Mouse (Mus musculus) kidney, postnatal 0 days (tissue): ENCODE results near the gene Ubxn11. TPM values are rescaled to one million over a fixed set of nuclear protein-coding genes. Genes with fewer than 3 reads are reported as not detected.
A peak's percentile ranks its signal among the peaks of the same experiment; 100 is the strongest.

Source experiments
- ATAC-seq: fragments of 200-750 bp; cut with Nextera tagmentation; replicated peaks from 2 replicates; pipeline ENCODE4 v1.8.0; 2017; ENCODE audit warnings: low read depth, moderate number of reproducible peaks, moderate TSS enrichment, moderate library complexity; ENCODE audit not compliant: low FRiP score
- DNase-seq: peaks from one replicate; pipeline ENCODE4 v3.0.0-alpha.2; 2016; ENCODE audit warnings: low spot score
- H3K27ac ChIP-seq: fragments of 300-500 bp; sonication (generic); 2 replicates; pipeline ENCODE4 v1.5.1; 2014; ENCODE audit warnings: mild to moderate bottlenecking
- H3K27me3 ChIP-seq: fragments of 300-500 bp; sonication (generic); 2 replicates; pipeline ENCODE4 v1.6.1; 2014; ENCODE audit warnings: low read length, mixed read lengths; ENCODE audit not compliant: insufficient read depth
- H3K36me3 ChIP-seq: fragments of 300-500 bp; sonication (generic); 2 replicates; pipeline ENCODE4 v1.6.1; 2014; ENCODE audit warnings: low read length, mixed read lengths; ENCODE audit not compliant: insufficient read depth
- H3K4me1 ChIP-seq: fragments of 300-500 bp; sonication (generic); replicated peaks from 2 replicates; pipeline ENCODE4 v1.6.1; 2014; ENCODE audit warnings: antibody characterized with exemption, low read length, mixed read lengths; ENCODE audit not compliant: insufficient read depth
- H3K4me2 ChIP-seq: fragments of 300-500 bp; sonication (generic); 2 replicates; pipeline ENCODE4 v1.6.1; 2014; ENCODE audit warnings: mild to moderate bottlenecking, low read length, moderate library complexity, mixed read lengths
- H3K4me3 ChIP-seq: fragments of 300-500 bp; sonication (generic); replicated peaks from 2 replicates; pipeline ENCODE4 v1.5.1; 2014; ENCODE audit warnings: low read depth, low read length
- H3K9ac ChIP-seq: fragments of 300-500 bp; sonication (generic); 2 replicates; pipeline ENCODE4 v1.6.1; 2014; ENCODE audit warnings: low read depth, low read length
- H3K9me3 ChIP-seq: fragments of 300-500 bp; sonication (generic); replicated peaks from 2 replicates; pipeline ENCODE4 v1.6.1; 2016; ENCODE audit warnings: low read length, inconsistent platforms, mixed read lengths
- CTCF ChIP-seq: IDR thresholded peaks from 2 replicates; pipeline ENCODE4 v1.5.1; 2016; ENCODE audit warnings: antibody characterized with exemption, low read depth, mild to moderate bottlenecking, moderate library complexity
- WGBS: fragments of 180-500 bp; shearing (Covaris S2); extraction: QIAGEN DNeasy Blood & Tissue Kit; methylation state at CpG from one replicate; pipeline ENCODE4 v1.1.7; 2014; 5-methylcytosine and 5-hydroxymethylcytosine counted together
- polyA plus RNA-seq: library from polyadenylated mRNA; unstranded; fragments of >200 nt; fragmentation: Nextera tagmentation; extraction: Ambion mirVana; gene quantifications from 2 replicates; pipeline ENCODE4 v1.2.1, GENCODE M21; 2015

Ubxn11 gene
- polyA plus RNA-seq, 1 experiment from 2014 or later = 7.8 TPM

DNA sequence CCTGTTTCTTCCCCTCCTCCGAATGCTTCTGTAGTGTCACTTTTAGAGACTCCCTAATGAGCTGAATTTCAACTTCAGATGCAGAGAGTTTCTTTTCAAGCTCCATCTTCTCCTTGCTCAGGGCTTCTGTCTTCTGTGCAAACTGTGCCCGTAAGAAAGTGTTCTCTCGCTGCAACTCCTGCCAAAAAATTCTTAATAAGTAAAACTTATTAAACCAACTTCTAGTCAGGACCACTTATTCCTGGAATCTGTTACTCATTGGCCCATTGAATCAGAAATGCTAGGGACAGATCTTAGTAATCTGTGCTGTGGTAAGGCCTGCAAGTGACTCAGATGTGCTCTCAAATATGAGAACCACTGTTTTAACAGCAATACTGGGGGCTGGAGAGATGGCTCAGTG is 49.7 kb downstream of the Ubxn11 start:
- DNase-seq = no peak
- H3K27me3 ChIP-seq = no peaks in the 10 kb centered on the region
- no peak overlapping the region for H3K9ac ChIP-seq
- H3K4me3 ChIP-seq = no peak overlapping the region
- TF ChIP-seq CTCF = no peak
- 0 out of 2 replicates have a peak, but pooled peaks cover 19% of the 10 kb centered on the region for H3K36me3 ChIP-seq
- H3K9me3 ChIP-seq = no peaks in the 10 kb centered on the region
- no peak for ATAC-seq
- no peak overlapping the region for H3K4me2 ChIP-seq
- 78% methylated on average over 3 of the region's 3 CpGs for WGBS
- no peak overlapping the region for H3K27ac ChIP-seq
- H3K4me1 ChIP-seq = no peaks in the 10 kb centered on the region

DNA sequence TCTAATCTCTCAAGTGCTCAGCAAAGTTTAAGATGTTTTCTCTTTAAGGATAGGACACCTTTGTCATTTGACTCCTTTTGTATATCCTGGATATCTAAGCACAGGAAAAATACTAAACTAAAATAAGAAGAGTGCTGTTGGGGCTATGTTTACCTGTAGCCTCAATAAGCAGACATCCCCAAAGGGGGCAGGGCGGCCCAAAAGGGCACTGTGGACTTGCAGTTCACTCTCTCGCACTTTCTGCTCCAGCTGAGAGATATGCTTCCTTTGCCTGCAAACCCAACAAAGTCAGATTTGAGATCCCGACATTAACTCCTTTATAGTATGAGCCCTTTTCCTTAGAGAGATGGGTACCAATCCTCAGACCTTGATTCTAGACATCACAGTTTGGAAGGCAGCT is 51.3 kb downstream of the Ubxn11 start:
- Histone ChIP-seq H3K36me3 (0 out of 2 replicates have a peak, but pooled peaks cover 12% of the 10 kb centered on the region), H3K4me1 (no peaks in the 10 kb centered on the region; the same call in 1 of the 2 replicates), H3K9me3 (no peaks in the 10 kb centered on the region), H3K9ac (no peak overlapping the region), H3K27ac (no peak overlapping the region), H3K27me3 (no peaks in the 10 kb centered on the region), H3K4me2 (no peak overlapping the region), H3K4me3 (no peak overlapping the region)
- no peak for ATAC-seq
- WGBS = 95% methylated on average over 3 of the region's 3 CpGs
- no peak for DNase-seq
- TF ChIP-seq CTCF = no peak

DNA sequence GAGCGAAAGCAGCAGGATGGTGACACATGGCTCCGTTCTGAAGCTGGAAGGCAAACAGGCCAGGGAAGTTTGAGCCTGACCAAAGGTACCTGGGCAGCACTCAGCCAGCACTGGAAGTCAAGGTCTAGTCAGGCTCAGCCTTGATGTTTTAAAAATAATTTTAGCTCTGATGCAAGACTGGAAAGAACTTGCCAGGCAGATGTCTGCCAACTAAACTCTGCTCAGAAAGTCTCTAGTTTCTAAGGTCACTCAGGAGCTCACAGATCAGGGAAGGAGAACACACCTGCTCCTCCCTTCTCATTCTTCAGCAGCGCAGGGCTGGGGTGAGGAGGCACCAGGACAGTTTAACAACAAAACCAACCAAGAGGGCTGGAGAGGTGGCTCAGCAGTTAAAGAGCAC is 52.0 kb downstream of the Ubxn11 start:
- no peak overlapping the region for H3K27ac ChIP-seq
- WGBS = 86% methylated on average over 3 of the region's 3 CpGs
- no peak overlapping the region for H3K4me2 ChIP-seq
- H3K4me3 ChIP-seq = no peak overlapping the region
- no peaks in the 10 kb centered on the region; the same call in 1 of the 2 replicates for H3K4me1 ChIP-seq
- DNase-seq = no peak
- no peak for ATAC-seq
- H3K9me3 ChIP-seq = no peaks in the 10 kb centered on the region
- no peaks in the 10 kb centered on the region for H3K27me3 ChIP-seq
- 0 out of 2 replicates have a peak, but pooled peaks cover 7% of the 10 kb centered on the region for H3K36me3 ChIP-seq
- no peak overlapping the region for H3K9ac ChIP-seq
- no peak for TF ChIP-seq CTCF

DNA sequence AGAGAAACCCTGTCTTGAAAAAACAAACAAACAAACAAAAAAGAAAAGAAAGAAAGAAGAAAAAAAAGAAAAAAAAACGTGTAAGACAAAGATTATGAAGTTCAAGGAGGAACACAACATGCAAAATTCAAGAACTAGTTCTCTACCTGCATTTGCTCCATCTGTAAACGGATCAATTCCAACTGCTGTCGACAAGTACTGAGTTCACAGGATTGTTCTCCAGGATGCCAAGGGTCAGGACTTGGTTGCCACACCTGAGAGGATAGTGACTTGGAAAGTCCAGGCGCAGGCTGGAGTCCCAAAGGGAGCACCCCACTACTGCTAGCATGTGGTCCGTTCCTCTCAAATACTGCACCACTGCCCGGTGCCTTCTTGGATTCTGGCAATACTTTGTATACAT is 53.2 kb downstream of the Ubxn11 start:
- H3K9me3 ChIP-seq = no peaks in the 10 kb centered on the region
- DNase-seq = no peak
- no peaks in the 10 kb centered on the region for H3K27me3 ChIP-seq
- no peak overlapping the region for H3K4me2 ChIP-seq
- 0 out of 2 replicates have a peak, but pooled peaks cover 7% of the 10 kb centered on the region for H3K36me3 ChIP-seq
- no peak for ATAC-seq
- WGBS = 93% methylated on average over 6 of the region's 6 CpGs
- H3K9ac ChIP-seq = no peak overlapping the region
- H3K4me3 ChIP-seq = no peak overlapping the region
- no peak overlapping the region for H3K27ac ChIP-seq
- no peaks in the 10 kb centered on the region; the same call in 1 of the 2 replicates for H3K4me1 ChIP-seq
- no peak for TF ChIP-seq CTCF

DNA sequence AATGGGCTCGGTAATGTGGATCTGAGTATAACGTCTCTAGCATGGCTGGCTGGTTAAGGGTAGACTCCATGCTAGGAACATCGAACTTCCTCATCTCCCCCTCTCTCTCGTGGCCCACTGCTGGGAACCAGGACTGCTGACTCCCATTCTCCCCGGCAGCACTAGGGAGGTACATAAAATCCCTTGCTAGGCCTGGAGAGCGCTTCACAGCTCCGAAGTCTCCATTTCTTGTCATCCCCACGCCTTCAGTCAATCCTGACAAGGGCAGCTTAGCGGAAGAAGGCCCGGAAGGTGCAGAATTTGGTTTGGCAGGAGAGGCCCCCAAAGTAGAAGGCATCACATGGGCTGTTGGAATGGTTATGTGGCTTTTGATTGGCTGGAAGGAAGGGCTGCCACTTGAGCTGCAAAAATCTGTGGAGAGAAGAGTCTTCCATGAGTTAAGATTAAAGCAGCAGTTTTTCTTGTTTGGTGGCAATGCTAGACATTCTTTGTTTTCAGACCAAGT is 53.6 kb downstream of the Ubxn11 start:
- no peaks in the 10 kb centered on the region for H3K9me3 ChIP-seq
- H3K4me3 ChIP-seq = no peak overlapping the region
- 0 out of 2 replicates have a peak, but pooled peaks cover 7% of the 10 kb centered on the region for H3K36me3 ChIP-seq
- no peak overlapping the region for H3K27ac ChIP-seq
- 89% methylated on average over 10 of the region's 10 CpGs for WGBS
- H3K9ac ChIP-seq = no peak overlapping the region
- DNase-seq = no peak
- no peak overlapping the region for H3K4me2 ChIP-seq
- no peaks in the 10 kb centered on the region; the same call in 1 of the 2 replicates for H3K4me1 ChIP-seq
- no peak for ATAC-seq
- no peaks in the 10 kb centered on the region for H3K27me3 ChIP-seq
- no peak for TF ChIP-seq CTCF

GRCm38 (mm10) chr4:134156744-134157143 is 54.4 kb downstream of the Ubxn11 start:
- H3K9ac ChIP-seq = no peak overlapping the region
- no peak overlapping the region for H3K4me3 ChIP-seq
- no peaks in the 10 kb centered on the region for H3K9me3 ChIP-seq
- no peak overlapping the region for H3K27ac ChIP-seq
- TF ChIP-seq CTCF = no peak
- H3K4me1 ChIP-seq = no peaks in the 10 kb centered on the region; the same call in 1 of the 2 replicates
- H3K36me3 ChIP-seq = 0 out of 2 replicates have a peak, but pooled peaks cover 4% of the 10 kb centered on the region
- peak; percentile 63 for DNase-seq
- H3K27me3 ChIP-seq = no peaks in the 10 kb centered on the region
- no peak overlapping the region for H3K4me2 ChIP-seq
- 38% methylated on average over 8 of the region's 8 CpGs for WGBS
- ATAC-seq = 0 out of 2 replicates have a peak, but pooled peaks have one; percentile 74

GRCm38 (mm10) chr4:134157558-134157957 is 55.2 kb downstream of the Ubxn11 start:
- H3K4me2 ChIP-seq = no peak overlapping the region
- H3K36me3 ChIP-seq = no peaks in the 10 kb centered on the region
- no peak for TF ChIP-seq CTCF
- no peak overlapping the region for H3K9ac ChIP-seq
- H3K27me3 ChIP-seq = no peaks in the 10 kb centered on the region
- H3K9me3 ChIP-seq = no peaks in the 10 kb centered on the region
- 96% methylated on average over 2 of the region's 2 CpGs for WGBS
- H3K27ac ChIP-seq = no peak overlapping the region
- no peaks in the 10 kb centered on the region; the same call in 1 of the 2 replicates for H3K4me1 ChIP-seq
- no peak overlapping the region for H3K4me3 ChIP-seq
- DNase-seq = no peak
- ATAC-seq = no peak
